Mouse (Mus musculus) frontal cortex, postnatal 10 days (tissue): ENCODE results near the gene Il24.

ENCODE experiments used
- DNase-seq, 2 experiments: peaks; one replicate each; pipeline ENCODE4 v3.0.0; 2022; ENCODE audit warnings: low spot score in 2 of 2, mixed read lengths in 1 of 2

Il24 gene

GRCm38 (mm10) chr1:130887354-130887753, at the start of gene Il24:
Gene Il24, minus strand, starts transcription at chr1:130887454.
- no peak for DNase-seq

- no peak for DNase-seq
Measured at GRCm38 (mm10) chr1:130936351-130936750, 49.1 kb upstream of the Il24 start.

DNA sequence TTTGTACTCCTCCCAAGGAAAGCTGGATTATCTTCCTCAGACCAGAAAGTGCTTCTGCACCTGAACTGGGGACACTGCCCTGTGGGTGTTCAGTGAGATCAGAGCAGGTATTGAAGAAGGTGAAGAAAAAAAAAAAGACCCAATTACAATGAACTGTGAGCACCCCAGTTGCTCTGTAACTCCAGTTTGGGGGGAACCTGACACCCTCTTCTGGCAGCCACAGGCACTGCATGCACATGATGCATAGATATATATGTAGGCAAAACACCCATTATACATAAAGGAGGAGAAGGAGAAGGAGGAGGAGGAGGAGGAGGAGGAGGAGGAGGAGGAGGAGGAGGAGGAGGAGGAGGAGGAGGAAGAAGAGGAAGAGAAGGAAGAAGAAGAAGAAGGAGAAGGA, 39.2 kb upstream of the Il24 start:
- no peak for DNase-seq

- DNase-seq, result no peak
Measured at GRCm38 (mm10) chr1:130918323-130918980, 31.2 kb upstream of the Il24 start.

GRCm38 (mm10) chr1:130911401-130912010, 24.3 kb upstream of the Il24 start, which contains the start of gene Il20:
Gene Il20, minus strand, starts transcription at chr1:130911451.
- DNase-seq, result no peak

DNA sequence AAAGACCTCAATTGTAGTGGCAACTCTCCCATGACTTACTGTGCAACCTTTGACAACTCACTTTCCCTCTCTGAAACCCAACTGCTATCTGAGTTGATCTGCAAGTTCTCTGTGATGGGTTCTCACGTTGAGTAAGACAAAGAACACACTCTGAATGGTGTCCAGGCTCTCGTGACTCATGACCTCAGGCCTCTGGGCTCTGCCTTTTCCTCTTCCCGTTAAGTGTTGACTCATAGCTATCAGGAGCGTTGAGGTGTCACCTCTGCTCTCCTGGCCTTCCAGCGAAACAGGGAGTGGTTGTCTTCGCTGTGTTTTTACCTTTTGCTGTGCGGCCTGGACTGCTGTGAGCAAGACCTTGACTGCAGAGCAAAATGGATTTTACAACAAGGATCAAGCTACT, 15.3 kb upstream of the Il24 start:
- no peak for DNase-seq

GRCm38 (mm10) chr1:130894468-130894867, 7.2 kb upstream of the Il24 start:
- DNase-seq, result no peak

- DNase-seq, result no peak
Measured at GRCm38 (mm10) chr1:130893329-130894040, 6.2 kb upstream of the Il24 start.

DNA sequence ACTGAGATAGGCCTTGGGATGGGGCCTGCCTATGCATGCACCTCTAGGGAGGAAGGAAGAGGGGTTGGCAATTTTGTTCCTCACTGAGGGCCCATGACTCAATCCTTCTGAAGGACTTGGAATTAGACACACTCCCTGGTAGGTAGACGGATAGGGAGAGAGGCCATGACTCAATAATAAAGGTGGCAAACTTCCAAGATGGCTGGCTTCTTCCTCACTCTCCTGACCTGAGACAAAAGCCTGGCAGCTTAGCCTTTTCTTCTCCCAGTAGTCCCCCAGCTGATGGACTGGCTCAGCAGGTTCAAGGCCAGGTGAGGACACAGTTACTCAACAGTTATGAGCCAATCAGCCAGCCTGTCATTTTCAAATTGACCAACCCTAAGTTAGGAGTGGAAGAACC, 5.2 kb upstream of the Il24 start:
- DNase-seq, result no peak

DNA sequence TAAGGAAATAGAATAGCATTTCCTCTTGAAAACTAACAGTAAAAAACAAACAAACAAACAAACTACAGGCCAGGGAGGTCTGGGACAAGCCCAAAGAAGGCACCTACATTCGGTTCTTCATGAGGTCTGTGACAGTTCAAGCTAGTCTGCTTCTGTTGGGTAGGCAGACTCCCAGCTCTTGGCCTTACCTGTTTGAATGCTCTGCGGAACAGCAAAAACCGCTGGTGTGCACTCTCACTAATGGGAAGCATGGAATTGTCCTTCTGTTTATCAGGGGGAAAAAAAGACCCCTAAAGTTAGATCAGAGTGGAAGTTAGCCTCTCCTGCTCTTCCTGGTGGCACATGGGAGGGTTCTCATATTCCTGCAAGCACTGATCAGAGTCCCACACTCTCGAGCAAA, 4.1 kb downstream of the Il24 start:
- DNase-seq, result no peak

- no peak for DNase-seq
Measured at GRCm38 (mm10) chr1:130879927-130880326, 7.3 kb downstream of the Il24 start.

GRCm38 (mm10) chr1:130877889-130878614, 9.2 kb downstream of the Il24 start:
- peak in 1 of 2 experiments; percentile 14 for DNase-seq

- peak in 1 of 2 experiments; percentile 26 for DNase-seq
Measured at GRCm38 (mm10) chr1:130876931-130877509, 10.2 kb downstream of the Il24 start.

DNA sequence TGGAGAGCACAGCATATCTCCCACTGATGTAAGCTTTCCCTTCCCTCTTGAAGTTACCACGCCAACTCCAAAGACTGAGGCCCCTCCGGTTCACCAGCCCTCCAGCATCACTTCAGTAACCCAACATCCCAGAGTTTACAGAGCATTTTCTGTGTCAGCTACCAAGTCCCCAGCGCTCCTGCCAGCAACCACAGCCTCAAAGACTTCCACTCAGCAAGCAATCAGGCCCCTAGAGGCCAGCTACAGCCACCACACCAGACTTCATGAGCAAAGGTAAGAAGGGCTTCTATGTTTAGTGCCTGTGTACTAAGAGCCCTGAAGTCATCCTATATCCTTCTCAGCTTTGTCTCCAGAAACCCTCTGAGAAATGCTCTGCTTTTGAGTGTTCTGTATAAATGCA, 11.3 kb downstream of the Il24 start:
- no peak for DNase-seq

DNA sequence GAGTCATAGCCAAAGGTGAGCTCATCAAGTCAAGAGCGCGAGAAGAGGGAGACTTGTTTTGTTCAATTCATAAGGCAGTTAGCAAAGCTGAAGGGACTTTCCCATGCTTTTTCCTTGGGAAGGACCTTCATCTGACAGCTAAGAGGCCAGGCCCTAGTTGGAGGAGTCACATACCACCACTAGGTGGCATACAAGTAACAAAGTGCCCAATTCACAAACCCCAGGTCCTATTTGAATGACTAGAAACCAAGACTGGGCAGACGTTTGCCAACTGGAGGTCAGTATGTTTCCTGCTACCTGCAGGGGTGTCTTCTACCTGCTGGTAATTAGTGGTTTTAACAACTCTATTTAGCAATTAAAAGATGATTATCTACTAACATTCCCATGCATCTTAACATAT, 12.1 kb downstream of the Il24 start:
- peak; percentile 17 to 21 for DNase-seq

DNA sequence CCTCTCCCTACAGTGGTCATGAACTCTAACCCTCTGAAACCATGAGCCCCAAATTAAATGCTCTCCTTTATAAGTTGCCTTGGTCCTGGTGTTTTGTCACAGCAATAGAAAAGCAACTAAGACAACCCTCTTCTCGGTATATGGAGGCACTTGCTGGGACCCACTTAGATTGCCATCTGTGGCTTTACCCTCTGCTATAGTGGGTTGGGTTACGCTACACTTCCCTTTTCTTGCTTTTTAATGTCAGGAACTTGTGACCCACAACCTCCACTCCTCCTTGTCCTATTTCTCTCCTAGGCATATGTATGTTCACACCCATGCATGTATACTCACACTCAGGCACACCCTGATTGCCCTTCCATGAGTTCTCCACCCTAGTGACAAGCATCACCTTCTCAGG, 14.3 kb downstream of the Il24 start:
- no peak for DNase-seq

GRCm38 (mm10) chr1:130865541-130866221, 21.6 kb downstream of the Il24 start, which contains the start of gene Fcmr:
Gene Fcmr, plus strand, starts transcription at chr1:130865669.
- DNase-seq, result no peak

- DNase-seq, result no peak
Measured at GRCm38 (mm10) chr1:130864741-130865140, 22.5 kb downstream of the Il24 start.

DNA sequence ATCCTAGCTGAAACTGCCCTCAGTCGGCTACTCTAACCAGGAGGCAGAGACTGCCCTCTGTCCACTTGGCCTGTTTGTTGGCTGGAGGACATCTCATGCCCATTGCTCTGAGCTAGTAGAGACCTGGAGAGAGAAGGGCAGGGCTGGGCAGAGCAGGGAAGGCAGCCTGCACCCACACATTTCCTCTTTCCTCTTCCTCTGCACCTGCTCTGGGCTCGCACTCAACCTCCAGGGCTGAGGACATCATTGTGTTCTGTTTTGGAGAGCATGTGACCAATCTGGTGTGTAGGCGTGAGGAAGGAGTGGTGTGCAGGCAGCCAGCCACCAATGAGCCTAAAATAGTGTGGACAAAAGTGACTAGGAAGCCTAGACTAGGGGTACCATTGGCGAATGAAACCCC, 23.0 kb downstream of the Il24 start:
- DNase-seq, result no peak

GRCm38 (mm10) chr1:130857456-130857855, 29.8 kb downstream of the Il24 start:
- no peak for DNase-seq

GRCm38 (mm10) chr1:130855723-130856122, 31.5 kb downstream of the Il24 start:
- no peak for DNase-seq
